Mouse (Mus musculus): Measurements from ENCODE around the gene Synpr. TPM values are rescaled to one million over a fixed set of nuclear protein-coding genes. Genes with fewer than 3 reads are reported as not detected.

The Synpr gene
- polyA plus RNA-seq, 1 experiment from 2014 or later: 0.06 TPM

DNA sequence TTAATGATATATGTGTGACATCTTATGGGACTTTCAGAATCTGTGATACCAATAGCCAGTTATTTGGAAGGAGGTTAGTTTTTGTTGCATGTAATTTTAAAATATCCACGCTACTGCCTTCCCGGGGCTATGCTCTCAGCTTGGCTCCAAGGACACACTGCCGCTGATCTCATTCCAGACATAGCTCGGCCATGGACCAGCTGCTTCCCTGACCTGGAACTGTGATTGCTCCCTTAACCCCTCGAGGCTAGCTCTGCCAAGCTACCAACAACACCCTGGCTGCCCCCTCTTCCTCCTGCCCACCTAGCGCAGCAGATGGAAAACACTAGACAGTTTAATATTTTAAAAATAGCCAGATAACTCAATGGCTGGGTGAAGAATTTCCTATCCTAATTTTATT lies 311.7 kb downstream of the Synpr start:
- Histone ChIP-seq H3K9me3 (replicated peaks; ENCODE audit: control insufficient read depth, low read length) (no peaks in the 10 kb centered on the region), H3K36me3 (ENCODE audit: control insufficient read depth, insufficient read depth) (no peaks in the 10 kb centered on the region), H3K4me3 (ENCODE audit: low read depth, low read length) (no peak overlapping the region), H3K9ac (ENCODE audit: low read depth, low read length) (no peak overlapping the region), H3K27ac (ENCODE audit: low read length) (no peak overlapping the region), H3K4me2 (ENCODE audit: low read depth, low read length) (no peak overlapping the region), H3K27me3 (ENCODE audit: control insufficient read depth, insufficient read depth, low read depth, low read length) (no peaks in the 10 kb centered on the region), H3K4me1 (ENCODE audit: control insufficient read depth, low read depth, low read length) (no peaks in the 10 kb centered on the region)
- 60% methylated on average over 6 of the region's 6 CpGs for WGBS (ENCODE audit: insufficient replicate concordance)
- ATAC-seq (ENCODE audit: low read depth): no peak

DNA sequence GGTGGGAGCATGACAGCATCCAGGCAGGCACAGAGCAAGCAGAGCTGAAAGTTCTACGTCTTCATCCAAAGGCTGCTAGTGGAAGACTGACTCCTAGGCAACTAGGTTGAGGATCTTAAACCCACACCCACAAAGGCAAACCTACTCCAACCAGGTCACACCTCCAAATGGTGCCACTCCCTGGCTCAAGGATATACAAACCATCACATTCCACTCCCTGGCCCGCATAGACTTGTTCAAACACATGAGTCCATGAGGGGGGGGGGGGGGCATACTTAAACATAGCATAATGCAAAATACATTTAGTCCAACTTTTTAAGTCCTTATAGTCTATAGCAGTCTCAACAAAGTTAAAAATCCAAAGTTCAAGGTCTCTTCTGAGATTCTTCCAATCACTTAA lies 312.6 kb downstream of the Synpr start:
- Histone ChIP-seq H3K4me3 (ENCODE audit: low read depth, low read length) (no peak overlapping the region), H3K4me1 (ENCODE audit: control insufficient read depth, low read depth, low read length) (no peaks in the 10 kb centered on the region), H3K9ac (ENCODE audit: low read depth, low read length) (no peak overlapping the region), H3K4me2 (ENCODE audit: low read depth, low read length) (no peak overlapping the region), H3K27ac (ENCODE audit: low read length) (no peak overlapping the region), H3K36me3 (ENCODE audit: control insufficient read depth, insufficient read depth) (no peaks in the 10 kb centered on the region), H3K9me3 (replicated peaks; ENCODE audit: control insufficient read depth, low read length) (no peaks in the 10 kb centered on the region), H3K27me3 (ENCODE audit: control insufficient read depth, insufficient read depth, low read depth, low read length) (no peaks in the 10 kb centered on the region)
- WGBS (ENCODE audit: insufficient replicate concordance): 66% methylated on average over 2 of the region's 2 CpGs
- no peak for ATAC-seq (ENCODE audit: low read depth)

DNA sequence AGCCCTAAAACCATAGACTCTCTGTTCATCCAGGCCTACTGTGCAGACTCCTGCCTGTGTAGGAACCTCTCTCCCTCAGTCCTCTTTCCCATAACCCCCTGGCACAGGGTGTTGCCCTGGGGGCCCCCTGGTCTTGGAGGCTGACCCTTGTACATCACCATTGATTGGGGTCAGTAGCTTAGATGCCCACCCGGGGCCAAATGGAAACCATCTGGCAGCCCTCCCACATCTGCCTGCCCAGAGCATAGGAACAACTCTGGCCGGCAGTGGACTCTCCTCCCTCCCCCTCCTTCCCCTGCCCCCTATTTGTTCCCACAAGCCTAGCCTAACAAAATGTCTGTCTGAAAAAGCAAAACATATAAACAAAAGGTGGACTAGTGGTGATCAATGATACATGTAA lies 336.0 kb downstream of the Synpr start:
- Histone ChIP-seq H3K4me1 (ENCODE audit: control insufficient read depth, low read depth, low read length) (no peaks in the 10 kb centered on the region), H3K4me3 (ENCODE audit: low read depth, low read length) (no peak overlapping the region), H3K27me3 (ENCODE audit: control insufficient read depth, insufficient read depth, low read depth, low read length) (no peaks in the 10 kb centered on the region), H3K4me2 (ENCODE audit: low read depth, low read length) (no peak overlapping the region), H3K9me3 (replicated peaks; ENCODE audit: control insufficient read depth, low read length) (no peaks in the 10 kb centered on the region), H3K36me3 (ENCODE audit: control insufficient read depth, insufficient read depth) (no peaks in the 10 kb centered on the region), H3K9ac (ENCODE audit: low read depth, low read length) (no peak overlapping the region), H3K27ac (ENCODE audit: low read length) (no peak overlapping the region)
- no peak for ATAC-seq (ENCODE audit: low read depth)
- 42% methylated on average over 2 of the region's 2 CpGs for WGBS (ENCODE audit: insufficient replicate concordance)

DNA sequence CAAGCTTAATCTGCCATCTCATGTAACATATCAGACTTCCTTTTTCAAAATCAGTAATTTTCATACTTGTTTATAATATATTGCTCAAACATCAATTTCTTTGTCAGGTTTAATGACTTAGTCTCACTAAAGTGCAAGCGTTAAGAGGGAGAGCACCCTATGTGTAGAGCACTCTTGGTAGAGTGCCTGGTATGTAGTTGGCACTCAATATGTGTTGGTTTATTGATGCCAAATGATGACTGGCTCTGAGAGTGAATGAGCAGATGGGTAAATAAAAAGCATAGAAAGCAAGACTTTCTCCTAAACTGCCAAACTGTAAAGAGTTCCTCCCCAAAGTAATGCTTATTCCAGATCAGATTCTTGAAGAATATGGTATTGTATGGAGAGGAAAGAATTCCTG lies 365.3 kb downstream of the Synpr start:
- H3K4me3 ChIP-seq (ENCODE audit: low read depth, low read length): no peak overlapping the region
- no peak overlapping the region for H3K27ac ChIP-seq (ENCODE audit: low read length)
- WGBS (ENCODE audit: insufficient replicate concordance): 76% methylated on average over 1 of the region's 1 CpGs
- no peaks in the 10 kb centered on the region for H3K4me1 ChIP-seq (ENCODE audit: control insufficient read depth, low read depth, low read length)
- no peaks in the 10 kb centered on the region for H3K36me3 ChIP-seq (ENCODE audit: control insufficient read depth, insufficient read depth)
- ATAC-seq (ENCODE audit: low read depth): no peak
- no peak overlapping the region for H3K4me2 ChIP-seq (ENCODE audit: low read depth, low read length)
- no peaks in the 10 kb centered on the region for H3K9me3 ChIP-seq (replicated peaks; ENCODE audit: control insufficient read depth, low read length)
- H3K9ac ChIP-seq (ENCODE audit: low read depth, low read length): no peak overlapping the region
- no peaks in the 10 kb centered on the region for H3K27me3 ChIP-seq (ENCODE audit: control insufficient read depth, insufficient read depth, low read depth, low read length)

DNA sequence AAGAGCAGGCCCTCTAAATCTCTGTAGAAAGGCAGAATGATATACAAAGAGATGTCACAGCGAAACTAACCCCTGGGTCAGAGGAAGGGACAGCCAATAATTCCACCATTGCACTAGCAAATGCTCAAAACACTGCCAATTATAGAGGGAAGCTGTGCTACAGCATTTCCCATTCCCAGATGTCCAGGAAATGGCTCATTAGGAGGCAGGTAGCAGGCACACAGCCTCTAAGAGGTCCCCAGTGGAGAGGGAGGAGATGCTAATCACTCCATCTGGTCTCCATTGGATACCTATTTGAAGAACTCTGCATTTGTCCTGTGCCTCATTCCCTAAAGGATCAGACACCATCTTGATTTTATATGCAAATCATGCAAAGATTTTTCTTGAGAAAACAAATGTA lies 366.5 kb downstream of the Synpr start:
- ATAC-seq (ENCODE audit: low read depth): no peak
- Histone ChIP-seq H3K9me3 (replicated peaks; ENCODE audit: control insufficient read depth, low read length) (no peaks in the 10 kb centered on the region), H3K4me1 (ENCODE audit: control insufficient read depth, low read depth, low read length) (no peaks in the 10 kb centered on the region), H3K4me3 (ENCODE audit: low read depth, low read length) (no peak overlapping the region), H3K27me3 (ENCODE audit: control insufficient read depth, insufficient read depth, low read depth, low read length) (no peaks in the 10 kb centered on the region), H3K4me2 (ENCODE audit: low read depth, low read length) (no peak overlapping the region), H3K36me3 (ENCODE audit: control insufficient read depth, insufficient read depth) (no peaks in the 10 kb centered on the region), H3K9ac (ENCODE audit: low read depth, low read length) (no peak overlapping the region), H3K27ac (ENCODE audit: low read length) (no peak overlapping the region)
- WGBS (ENCODE audit: insufficient replicate concordance): 29% methylated on average over 1 of the region's 1 CpGs

DNA sequence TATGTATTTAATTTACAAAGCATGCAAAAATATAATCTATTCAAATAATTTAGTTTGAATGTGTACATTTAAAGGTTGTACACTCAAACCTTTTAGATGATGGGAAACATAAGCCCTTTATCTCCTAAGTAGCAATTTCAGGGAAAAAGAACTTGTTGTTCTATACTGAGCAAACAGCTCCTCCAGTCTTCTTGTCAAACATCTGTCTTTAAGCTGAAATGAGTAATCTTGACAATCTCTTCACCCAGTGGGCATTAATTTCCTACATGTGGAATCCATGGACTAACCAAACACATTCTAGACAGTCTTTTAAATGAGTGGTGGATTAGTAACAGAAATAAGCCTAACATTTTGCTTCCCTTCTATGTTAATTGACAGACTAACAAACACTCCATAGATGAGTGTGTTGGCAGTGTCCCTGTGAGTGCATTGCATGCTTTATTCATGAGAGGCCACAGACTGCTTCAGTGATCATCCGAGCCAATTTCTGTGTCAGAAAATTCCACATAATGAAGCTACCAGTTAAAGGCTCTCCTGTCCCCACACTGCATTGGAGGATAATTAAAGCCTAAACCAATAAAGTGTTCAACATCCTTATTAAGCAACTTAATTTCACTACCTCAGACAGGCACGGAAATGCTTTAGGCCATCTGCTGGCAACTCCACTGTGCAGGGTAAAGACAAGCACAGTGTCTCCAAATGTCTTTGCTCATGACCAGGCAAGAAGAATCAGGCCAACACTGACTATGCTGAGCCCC lies 367.1 kb downstream of the Synpr start:
- Histone ChIP-seq H3K4me1 (ENCODE audit: control insufficient read depth, low read depth, low read length) (no peaks in the 10 kb centered on the region), H3K27me3 (ENCODE audit: control insufficient read depth, insufficient read depth, low read depth, low read length) (no peaks in the 10 kb centered on the region), H3K36me3 (ENCODE audit: control insufficient read depth, insufficient read depth) (no peaks in the 10 kb centered on the region), H3K27ac (ENCODE audit: low read length) (no peak overlapping the region), H3K4me3 (ENCODE audit: low read depth, low read length) (no peak overlapping the region), H3K9me3 (replicated peaks; ENCODE audit: control insufficient read depth, low read length) (no peaks in the 10 kb centered on the region), H3K9ac (ENCODE audit: low read depth, low read length) (no peak overlapping the region), H3K4me2 (ENCODE audit: low read depth, low read length) (no peak overlapping the region)
- WGBS (ENCODE audit: insufficient replicate concordance): 54% methylated on average over 2 of the region's 2 CpGs
- no peak for ATAC-seq (ENCODE audit: low read depth)
